Mouse (Mus musculus) left cerebral cortex, adult 2 months (tissue): ENCODE measurements around the gene Rasgef1b. TPM values are rescaled to one million over a fixed set of nuclear protein-coding genes. Genes with fewer than 3 reads are reported as not detected.

Source experiments
- DNase-seq, 2 experiments: peaks; one replicate each; pipeline ENCODE4 v3.0.0; 2021 to 2022; ENCODE audit warnings: low spot score in 2 of 2, mixed read lengths in 1 of 2; ENCODE audit errors: extremely low spot score in 1 of 2
- H3K27ac ChIP-seq: fragments of 200-600 bp; 2 replicates; pipeline ENCODE4 v1.8.1; 2022
- H3K4me3 ChIP-seq: fragments of 200-600 bp; 2 replicates; pipeline ENCODE4 v1.8.1; 2022
- CTCF ChIP-seq: fragments of 200-600 bp; IDR thresholded peaks from 2 replicates; pipeline ENCODE4 v1.8.1; 2022; ENCODE audit warnings: antibody characterized with exemption, mild to moderate bottlenecking, moderate library complexity
- intact Hi-C: fragments of 180-260 bp; cut with DNase I; formaldehyde crosslinking; loops from one replicate; pipeline ENCODE4 v1.15.1; 2025
- long read RNA-seq, 2 experiments: library from polyadenylated mRNA; stranded (forward); transcript quantifications; one replicate each; pipeline ENCODE4 v2.0.0; 2021; ENCODE audit warnings: borderline mapping rate in 2 of 2
- total RNA-seq, 2 experiments: library from RNA; stranded (reverse); gene quantifications; 2 replicates each; pipeline ENCODE4 v1.2.3; 2021

Rasgef1b gene
- 10 to 100 TPM; 65.7 to 88.8 TPM for total RNA-seq
- long read RNA-seq, experiment 1, transcript Rasgef1b-201 (14 exons, 2,990 nt) = major isoform, 38 of 88 reads
- long read RNA-seq, experiment 1, transcript Rasgef1b-209 (14 exons, 2,987 nt) = minor isoform, 33 of 88 reads
- long read RNA-seq, experiment 1, partial matches to known transcripts = 3 of 88 reads
- long read RNA-seq, experiment 1, other reads (novel, unspliced or antisense) = 14 of 88 reads
- long read RNA-seq, experiment 2, transcript Rasgef1b-201 (14 exons, 2,990 nt) = minor isoform, 10 of 44 reads
- long read RNA-seq, experiment 2, transcript Rasgef1b-209 (14 exons, 2,987 nt) = major isoform, 18 of 44 reads
- long read RNA-seq, experiment 2, partial matches to known transcripts = 0 of 44 reads
- long read RNA-seq, experiment 2, other reads (novel, unspliced or antisense) = 14 of 44 reads

DNA sequence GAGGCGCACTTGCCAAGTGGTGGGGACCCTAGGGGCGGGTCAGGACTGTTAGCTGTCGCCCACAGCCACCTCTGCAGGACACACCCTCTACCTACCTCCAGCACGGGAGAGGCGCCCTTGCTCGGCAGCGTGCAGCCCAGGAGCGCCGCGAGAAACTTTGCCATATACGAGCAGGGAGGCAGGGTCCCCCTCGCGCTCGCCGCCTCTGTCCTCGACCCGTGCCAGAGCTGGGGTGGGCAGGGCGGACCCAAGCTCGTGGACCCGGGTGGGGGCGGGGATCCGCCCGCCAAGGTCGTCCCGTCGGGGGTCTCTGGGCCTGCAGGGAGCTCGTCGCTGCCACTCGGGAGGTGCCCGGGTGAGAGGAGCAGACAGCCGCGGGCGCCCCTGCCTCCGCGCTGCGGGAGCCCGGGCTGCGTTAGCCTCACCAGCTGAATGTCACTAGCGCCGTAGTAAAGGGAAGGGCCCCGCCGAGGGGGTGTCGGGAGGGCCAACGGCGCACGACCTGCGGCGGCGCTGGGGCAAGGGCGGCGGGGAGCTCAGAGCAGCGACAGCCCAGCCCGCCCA lies at the start of gene Rasgef1b:
Gene Rasgef1b, minus strand, starts transcription at position 417 of the 564 bp plus-strand sequence.
- H3K4me3 ChIP-seq = peak within 1 kb of the TSS; percentile 62
- peak within 1 kb of the TSS; percentile 90 for H3K27ac ChIP-seq
- intact Hi-C loops = loop anchor here (5.0 kb wide), 1 partner anchor 476 kb away; no protein-coding TSS in a partner anchor
- peak; percentile 69 to 78 for DNase-seq
- no peak for TF ChIP-seq CTCF

DNA sequence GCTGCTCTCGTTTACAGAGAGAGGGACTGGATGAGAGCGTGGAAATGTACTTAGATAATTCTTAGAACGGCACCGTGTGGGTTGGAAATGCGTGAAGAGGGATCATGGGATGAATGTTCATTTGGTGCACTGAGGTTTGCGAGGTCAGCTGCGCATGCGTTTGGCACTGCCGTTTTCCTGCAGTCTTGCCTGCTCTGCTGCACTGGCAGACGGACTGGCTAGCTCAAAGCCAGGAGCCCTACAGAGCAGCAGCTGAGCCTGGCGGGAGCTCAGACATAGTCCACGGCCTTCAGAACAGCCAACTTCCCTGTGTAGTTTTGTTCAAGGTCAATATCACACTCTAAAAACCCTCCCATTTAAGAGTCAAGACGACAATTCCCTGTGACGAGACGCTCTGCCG lies 46.5 kb upstream of the Rasgef1b start:
- Histone ChIP-seq H3K27ac (no peak overlapping the region), H3K4me3 (no peak overlapping the region)
- TF ChIP-seq CTCF = no peak
- intact Hi-C loops = no loop called here
- no peak for DNase-seq

DNA sequence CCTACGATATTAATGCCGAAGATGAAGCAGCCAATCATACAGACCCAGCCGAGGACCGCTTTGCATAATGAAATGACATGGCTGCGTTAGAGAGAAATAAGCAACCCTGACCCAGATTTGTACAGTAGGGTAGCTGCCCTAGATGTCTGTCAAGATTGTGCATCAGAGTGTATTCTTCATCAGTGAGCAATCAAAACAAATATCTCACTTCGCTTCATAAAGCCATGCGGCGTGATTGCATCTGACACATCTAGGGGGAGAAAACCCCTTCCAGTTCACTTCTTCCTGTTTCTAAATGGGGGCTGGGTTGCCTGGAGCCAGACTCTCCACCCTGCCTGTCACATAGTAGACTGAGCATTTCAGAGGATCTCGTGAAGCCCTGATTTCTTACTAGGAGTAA lies 44.4 kb upstream of the Rasgef1b start:
- H3K4me3 ChIP-seq = no peak overlapping the region
- no peak for TF ChIP-seq CTCF
- DNase-seq = no peak
- intact Hi-C loops = no loop called here
- H3K27ac ChIP-seq = no peak overlapping the region

DNA sequence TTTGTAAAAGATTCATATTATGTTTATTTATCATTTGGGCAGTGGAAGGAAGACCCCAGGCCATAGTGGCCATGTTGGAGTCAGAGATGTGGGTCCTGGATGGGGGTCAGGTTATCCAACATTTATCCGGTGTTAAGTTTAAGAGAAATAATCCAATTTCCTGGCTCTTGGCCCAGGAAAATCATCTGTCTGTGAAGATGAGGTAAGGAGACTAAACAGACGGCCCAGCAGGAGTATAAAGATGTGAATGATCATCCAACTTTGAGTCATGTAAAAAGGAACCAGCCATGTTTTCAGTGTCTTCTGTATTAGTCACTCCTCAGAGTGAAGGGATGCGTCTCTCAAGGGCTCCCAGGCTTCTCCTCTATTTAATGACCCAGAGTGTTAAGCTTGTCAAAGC lies 35.4 kb upstream of the Rasgef1b start:
- Histone ChIP-seq H3K27ac (no peak overlapping the region), H3K4me3 (no peak overlapping the region)
- intact Hi-C loops = no loop called here
- no peak for TF ChIP-seq CTCF
- no peak for DNase-seq

DNA sequence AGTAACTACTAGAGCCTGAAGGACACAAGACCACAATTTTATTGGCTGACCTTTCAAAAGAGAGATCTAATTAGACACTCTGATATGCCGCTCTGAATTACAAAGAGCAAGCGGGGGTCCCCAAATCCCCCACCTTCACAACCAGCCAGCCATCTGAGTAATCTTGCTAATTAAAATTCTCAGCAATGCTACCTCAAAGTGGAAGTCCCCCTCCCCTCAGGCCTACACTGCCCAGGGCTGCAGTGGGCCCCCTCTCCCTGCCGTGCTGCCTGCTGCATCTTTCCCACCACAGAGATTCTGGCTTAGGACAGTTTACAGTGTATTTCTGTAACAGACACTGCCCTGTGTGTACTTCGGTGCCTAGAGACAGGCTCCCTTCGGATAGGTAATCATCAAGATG lies 30.0 kb upstream of the Rasgef1b start:
- no peak for TF ChIP-seq CTCF
- no peak for DNase-seq
- intact Hi-C loops = loop anchor here (10.0 kb wide), 1 partner anchor 126 kb away; no protein-coding TSS in a partner anchor
- Histone ChIP-seq H3K4me3 (no peak overlapping the region), H3K27ac (no peak overlapping the region)

DNA sequence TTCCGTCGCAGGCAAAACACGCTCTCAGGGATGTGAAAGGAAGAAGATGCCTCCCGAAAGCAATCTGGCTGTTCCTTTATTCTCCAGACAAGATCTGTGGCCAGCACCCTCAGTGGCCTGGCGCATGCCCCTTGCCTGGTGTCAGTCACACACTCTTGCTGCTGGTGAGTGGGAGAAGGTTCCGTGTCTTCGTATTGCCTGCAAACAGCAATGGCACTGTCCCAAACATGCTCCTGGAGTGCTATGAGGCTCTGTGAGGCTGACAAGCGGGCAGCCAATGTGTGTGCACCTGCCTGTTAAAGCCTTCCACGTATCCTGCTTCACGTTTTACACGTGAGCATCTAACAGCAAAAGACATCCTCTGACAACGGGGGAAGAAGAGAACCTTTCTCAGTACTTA lies 25.0 kb upstream of the Rasgef1b start:
- no peak for TF ChIP-seq CTCF
- peak in 1 of 2 experiments; percentile 17 for DNase-seq
- Histone ChIP-seq H3K27ac (peak overlapping the region; percentile 62), H3K4me3 (peak overlapping the region; percentile 38)
- intact Hi-C loops = loop anchor here (10.0 kb wide), 1 partner anchor 131 kb away; no protein-coding TSS in a partner anchor

DNA sequence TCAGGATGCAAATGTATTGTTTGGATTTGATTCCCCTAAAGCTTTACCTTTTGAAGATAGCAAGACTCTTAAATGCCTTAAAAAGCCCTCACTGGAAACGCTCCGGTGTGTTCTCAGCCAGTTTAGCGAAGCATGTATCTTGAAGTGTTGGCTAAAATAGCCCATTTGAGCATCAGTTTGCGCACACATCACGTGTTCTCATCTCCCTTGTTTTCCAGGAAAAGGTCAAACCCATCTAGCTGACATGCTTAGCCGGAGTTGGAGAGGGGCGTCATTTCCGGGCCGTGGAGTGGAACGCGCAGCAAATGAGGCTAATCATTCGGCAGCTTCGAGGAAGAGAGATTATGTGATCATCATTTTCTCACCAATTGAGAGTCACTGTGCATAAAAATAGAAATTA lies 24.5 kb upstream of the Rasgef1b start:
- TF ChIP-seq CTCF = no peak
- H3K27ac ChIP-seq = peak overlapping the region; percentile 62
- intact Hi-C loops = loop anchor here (10.0 kb wide), 1 partner anchor 131 kb away; no protein-coding TSS in a partner anchor
- peak overlapping the region; percentile 38 for H3K4me3 ChIP-seq
- DNase-seq = peak; percentile 38 to 55

DNA sequence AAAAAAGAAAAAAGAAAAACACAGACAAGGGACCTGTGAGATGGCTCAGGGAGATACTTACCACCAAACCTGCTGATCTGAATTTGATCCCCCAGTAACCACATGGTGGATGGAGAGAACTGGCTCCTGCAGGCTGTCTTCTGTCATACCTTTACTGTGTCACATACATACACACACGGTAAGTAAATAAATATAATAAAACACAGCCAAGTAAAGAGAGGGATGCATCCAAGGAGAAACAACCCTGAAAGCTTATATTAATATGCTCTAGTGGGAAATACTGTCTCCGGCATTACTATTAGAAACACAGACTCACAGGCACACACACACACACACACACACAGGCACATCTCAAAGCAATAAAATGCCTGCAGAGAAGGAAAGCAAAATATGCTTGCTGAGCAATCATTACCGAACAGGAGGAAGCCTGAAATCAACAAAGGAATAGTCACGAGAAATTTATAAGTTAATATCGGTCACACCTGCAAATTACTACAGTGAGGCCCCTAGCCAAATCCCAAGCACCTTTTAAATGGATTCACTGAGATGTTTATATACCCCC lies 23.9 kb upstream of the Rasgef1b start:
- H3K27ac ChIP-seq = peak overlapping the region; percentile 62
- intact Hi-C loops = loop anchor here (10.0 kb wide), 1 partner anchor 132 kb away; no protein-coding TSS in a partner anchor
- peak overlapping the region; percentile 38 for H3K4me3 ChIP-seq
- DNase-seq = no peak
- no peak for TF ChIP-seq CTCF

DNA sequence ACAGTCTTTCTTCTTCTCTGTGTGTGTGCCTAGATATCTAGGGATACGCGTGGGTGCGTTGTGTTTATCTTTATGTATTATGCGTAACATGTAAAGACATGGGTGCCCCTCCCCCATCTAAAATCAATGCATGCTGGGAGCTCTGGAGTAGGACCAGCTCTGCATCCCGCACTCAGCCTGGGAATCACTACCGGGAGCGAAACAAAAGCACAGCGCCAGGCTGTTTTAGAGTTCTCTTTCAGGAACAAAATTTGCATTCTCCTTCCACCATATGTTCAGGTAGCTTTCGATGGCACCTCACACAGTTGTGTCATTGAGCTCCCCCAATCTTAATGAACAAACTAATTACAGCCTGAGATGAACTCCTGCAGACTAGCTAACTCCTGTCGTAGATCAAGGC lies 19.6 kb upstream of the Rasgef1b start:
- TF ChIP-seq CTCF = no peak
- H3K4me3 ChIP-seq = no peak overlapping the region
- H3K27ac ChIP-seq = no peak overlapping the region
- intact Hi-C loops = no loop called here
- DNase-seq = no peak

DNA sequence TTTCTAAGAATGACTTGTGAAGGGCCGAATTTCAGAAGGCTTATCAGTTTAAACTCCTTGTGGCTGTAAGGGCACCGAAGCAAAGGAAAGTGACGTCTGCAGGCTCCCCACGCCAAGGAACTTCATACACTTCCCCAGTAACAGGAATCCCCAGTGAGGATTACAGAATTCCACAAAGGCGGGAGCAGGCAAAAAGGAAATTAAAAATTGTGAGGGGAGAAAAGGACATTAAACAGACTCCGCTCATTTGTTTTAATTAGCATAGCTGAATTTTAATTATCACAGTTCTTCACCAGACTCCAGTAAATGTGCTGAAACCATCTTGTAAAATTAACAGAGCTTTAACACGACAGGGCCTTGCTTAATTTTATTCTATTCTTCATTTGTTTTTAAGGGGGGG lies 17.2 kb upstream of the Rasgef1b start:
- H3K4me3 ChIP-seq = no peak overlapping the region
- intact Hi-C loops = no loop called here
- no peak for DNase-seq
- no peak overlapping the region for H3K27ac ChIP-seq
- TF ChIP-seq CTCF = no peak

DNA sequence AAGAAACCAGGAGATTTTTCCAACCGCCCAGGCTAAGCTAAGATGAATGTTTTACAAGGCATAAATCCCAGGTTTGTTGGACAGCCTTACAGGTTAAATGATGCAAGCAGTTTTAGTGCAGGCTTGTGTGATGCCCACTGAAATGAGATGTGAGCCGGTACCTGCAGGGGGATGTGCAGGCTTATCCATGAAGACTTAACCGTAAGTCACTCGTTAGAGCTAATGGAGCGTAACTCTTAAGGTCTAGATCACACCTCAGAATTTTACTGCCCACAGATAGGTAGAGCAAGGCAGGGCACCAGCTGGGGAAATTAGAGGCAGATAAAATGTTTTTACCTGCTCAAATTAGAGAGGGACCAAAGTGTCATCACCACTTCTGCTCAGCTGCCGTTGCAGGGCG lies 14.0 kb upstream of the Rasgef1b start:
- DNase-seq = no peak
- Histone ChIP-seq H3K4me3 (no peak overlapping the region), H3K27ac (no peak overlapping the region)
- no peak for TF ChIP-seq CTCF
- intact Hi-C loops = no loop called here

DNA sequence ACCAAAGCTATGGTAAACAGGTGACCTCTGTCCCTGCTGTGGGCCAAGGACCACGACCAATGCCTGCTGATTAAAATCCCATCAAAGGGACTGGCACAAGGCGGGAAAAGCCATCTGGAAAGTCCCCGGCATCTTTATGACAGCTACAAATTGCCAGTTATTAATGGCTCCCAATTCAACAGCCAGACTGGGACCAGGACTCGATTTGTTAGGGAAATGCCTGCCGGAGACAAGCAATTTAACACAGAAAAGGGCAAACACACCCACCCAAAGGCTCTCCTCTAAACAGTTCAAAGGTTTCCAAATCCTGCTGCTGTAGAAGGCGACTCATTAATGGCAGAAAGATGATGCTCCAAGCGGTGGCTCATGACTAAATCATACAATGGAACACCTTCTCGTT lies 13.2 kb upstream of the Rasgef1b start:
- no peak for DNase-seq
- intact Hi-C loops = no loop called here
- Histone ChIP-seq H3K4me3 (no peak overlapping the region), H3K27ac (no peak overlapping the region)
- TF ChIP-seq CTCF = no peak
